Mouse (Mus musculus) E14TG2a.4 (cell line): ENCODE measurements at regions not wholly inside any gene's neighbourhood (a gene's known extent, or its start where the extent isn't known, plus 50 kb on each side); places are given as distances from the start of the nearest gene placed in this dataset.

Experiments used
- H3K27me3 ChIP-seq: 2 replicates; pipeline ENCODE4 v1.6.1; 2014; ENCODE audit warnings: low read length, control low read depth; ENCODE audit not compliant: insufficient read depth
- H3K36me3 ChIP-seq: 2 replicates; pipeline ENCODE4 v1.6.1; 2014; ENCODE audit warnings: low read length, control low read depth; ENCODE audit not compliant: insufficient read depth
- H3K4me1 ChIP-seq: replicated peaks from 2 replicates; pipeline ENCODE4 v1.6.1; 2014; ENCODE audit warnings: low read depth, low read length, control low read depth
- H3K4me3 ChIP-seq: replicated peaks from 2 replicates; pipeline ENCODE4 v1.5.1; 2014; ENCODE audit warnings: mild to moderate bottlenecking, low read length
- H3K9me3 ChIP-seq: 2 replicates; pipeline ENCODE4 v1.6.1; 2014; ENCODE audit warnings: low read length, control low read depth
- CTCF ChIP-seq: conservative IDR thresholded peaks from 2 replicates; pipeline ENCODE4 v1.5.1; 2014; ENCODE audit warnings: low read length
- NANOG ChIP-seq: IDR thresholded peaks from 2 replicates; pipeline ENCODE4 v1.6.1; 2014; ENCODE audit warnings: borderline replicate concordance, low read length, mixed read lengths
- POU5F1 ChIP-seq: IDR thresholded peaks from 2 replicates; pipeline ENCODE4 v1.6.1; 2014; ENCODE audit warnings: low read length, borderline replicate concordance

DNA sequence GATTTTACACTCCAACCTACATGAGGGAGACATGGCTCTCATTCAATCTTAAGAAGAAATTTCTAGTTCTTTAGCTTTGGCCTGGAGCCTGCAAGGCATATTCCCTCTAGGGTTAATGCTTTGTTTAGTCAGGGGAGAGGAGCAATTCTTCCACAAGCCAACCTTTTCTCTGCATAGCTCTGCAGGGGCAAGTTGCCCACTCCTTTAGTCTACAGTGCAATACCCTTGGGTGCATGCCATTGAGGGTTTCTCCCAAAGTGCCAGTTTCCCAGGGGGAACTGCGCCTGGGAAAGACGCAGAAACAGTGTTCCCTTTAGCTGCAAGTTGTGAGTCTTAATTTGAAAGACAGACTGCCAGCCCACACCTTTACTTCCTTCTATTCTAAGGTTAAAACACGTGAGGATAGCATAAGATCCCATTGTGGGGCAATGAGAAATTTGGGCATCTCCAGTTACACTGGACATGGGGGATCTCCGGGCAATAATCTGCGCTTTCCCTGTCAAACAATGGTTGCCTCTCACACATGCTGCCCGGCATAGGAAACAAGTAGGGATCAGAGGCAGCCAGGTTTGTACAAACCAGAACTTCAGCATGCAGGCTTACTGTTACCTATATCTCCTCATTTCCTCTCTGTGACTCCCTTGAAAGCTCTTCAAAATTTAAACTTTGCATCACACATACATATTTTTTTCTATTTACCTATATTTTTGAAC lies 620.1 kb upstream of the Alcam start:
- no peak overlapping the region for H3K4me3 ChIP-seq
- TF ChIP-seq CTCF (no peak), NANOG (no peak)
- H3K9me3 ChIP-seq, result no peaks in the 10 kb centered on the region
- H3K27me3 ChIP-seq, result no peaks in the 10 kb centered on the region
- no peaks in the 10 kb centered on the region for H3K4me1 ChIP-seq
- H3K36me3 ChIP-seq, result no peaks in the 10 kb centered on the region

DNA sequence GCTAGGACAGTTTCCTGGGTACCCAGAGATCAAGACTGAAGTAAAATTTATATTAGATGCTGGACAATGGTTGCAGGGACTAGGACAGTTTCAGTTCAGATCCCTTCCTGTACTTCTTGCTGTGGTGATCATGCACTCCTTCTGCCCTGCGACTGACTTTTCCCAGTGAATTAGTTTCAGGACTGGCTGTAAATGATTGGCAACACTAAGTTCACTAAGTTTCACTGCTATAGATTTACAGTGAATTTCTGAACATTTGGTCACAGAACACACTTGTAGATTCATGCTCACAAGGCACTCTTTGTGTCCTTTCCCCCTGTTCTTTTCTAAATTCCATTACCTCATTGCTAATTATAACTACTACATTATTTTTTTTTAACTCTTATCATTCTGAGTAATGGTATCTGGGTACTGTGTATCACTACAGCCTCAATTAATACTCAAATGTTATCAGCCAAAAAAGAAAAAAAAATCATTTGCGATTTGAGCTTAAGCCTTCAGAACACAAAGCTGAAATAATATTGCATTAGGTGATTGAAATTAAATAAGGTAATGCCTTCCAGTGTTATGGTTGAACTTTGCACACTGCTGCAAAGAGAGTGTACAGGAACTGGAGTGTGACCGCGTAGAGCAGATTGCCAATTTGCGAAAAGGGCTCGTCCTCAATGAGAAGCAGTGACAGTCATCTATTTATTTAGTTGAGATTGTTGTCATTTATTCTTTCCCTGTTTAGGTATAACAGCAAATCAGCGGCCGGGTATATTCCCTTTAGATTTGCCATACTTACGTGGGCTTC lies 618.2 kb upstream of the Alcam start:
- Histone ChIP-seq H3K9me3 (no peaks in the 10 kb centered on the region), H3K4me3 (no peak overlapping the region), H3K27me3 (no peaks in the 10 kb centered on the region), H3K4me1 (no peaks in the 10 kb centered on the region), H3K36me3 (no peaks in the 10 kb centered on the region)
- no peak for TF ChIP-seq CTCF
- TF ChIP-seq NANOG, result no peak
- no peak for TF ChIP-seq POU5F1

DNA sequence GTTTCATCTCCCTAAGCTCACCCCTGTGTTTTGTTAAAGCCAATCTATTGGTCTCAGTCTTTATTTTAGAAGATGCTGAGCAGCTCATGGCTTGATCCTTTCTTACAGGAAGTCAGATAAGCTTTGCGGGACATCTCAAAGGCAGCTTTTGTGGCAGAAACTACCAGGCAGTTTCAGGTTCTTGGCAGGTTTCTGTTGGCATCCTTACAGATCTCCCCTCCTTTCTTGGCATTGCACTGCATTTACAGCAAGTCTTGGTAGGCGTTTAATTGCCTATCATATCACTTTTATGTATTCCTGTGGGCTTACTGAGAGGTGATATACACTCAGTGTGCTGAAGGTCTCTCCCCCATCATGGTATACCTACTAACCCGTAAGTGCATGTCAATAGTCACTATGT lies 610.3 kb upstream of the Alcam start:
- Histone ChIP-seq H3K4me3 (no peak overlapping the region), H3K36me3 (no peaks in the 10 kb centered on the region), H3K9me3 (no peaks in the 10 kb centered on the region), H3K4me1 (no peaks in the 10 kb centered on the region), H3K27me3 (no peaks in the 10 kb centered on the region)
- TF ChIP-seq POU5F1, result no peak
- TF ChIP-seq NANOG, result no peak
- TF ChIP-seq CTCF, result no peak

DNA sequence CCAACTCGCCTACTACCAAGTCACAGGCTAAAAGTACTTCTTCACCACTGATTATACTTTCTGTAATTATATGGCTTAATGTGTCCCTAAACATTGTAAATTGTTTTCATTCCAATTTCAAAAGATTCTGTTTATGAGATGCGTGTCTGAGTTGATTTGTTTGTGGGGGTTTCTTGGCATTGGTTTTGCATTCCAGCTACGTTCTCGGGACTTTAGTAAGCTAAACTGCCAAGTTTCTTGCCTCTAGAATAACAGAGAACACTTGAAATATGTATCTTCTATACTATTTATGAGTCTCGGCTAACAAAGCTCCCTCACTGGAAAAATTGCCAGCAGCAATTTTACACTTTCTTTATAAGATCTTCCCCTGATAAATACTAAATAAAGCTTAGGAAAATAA lies 609.2 kb upstream of the Alcam start:
- Histone ChIP-seq H3K4me3 (no peak overlapping the region), H3K9me3 (no peaks in the 10 kb centered on the region), H3K4me1 (no peaks in the 10 kb centered on the region), H3K27me3 (no peaks in the 10 kb centered on the region), H3K36me3 (no peaks in the 10 kb centered on the region)
- TF ChIP-seq POU5F1 (no peak), CTCF (no peak), NANOG (no peak)

DNA sequence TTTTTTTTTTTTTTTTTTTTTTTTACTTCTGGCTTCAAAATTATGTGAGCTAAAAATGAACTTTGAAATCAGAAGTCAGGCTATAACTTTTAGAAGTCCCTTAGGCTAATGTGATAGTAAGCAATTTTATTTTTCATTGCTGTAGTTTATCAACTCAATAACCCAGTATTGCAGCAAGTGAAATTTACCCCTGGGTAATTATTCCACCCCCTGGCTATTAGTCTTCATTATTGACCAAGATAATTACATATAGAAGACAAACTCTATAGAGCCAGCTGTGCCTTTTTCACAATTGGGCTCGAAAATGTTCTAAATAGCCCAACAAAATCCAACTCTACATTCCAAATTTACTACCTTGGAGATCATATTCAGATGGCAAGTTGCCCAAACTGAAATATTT lies 572.2 kb upstream of the Alcam start:
- Histone ChIP-seq H3K4me1 (no peaks in the 10 kb centered on the region), H3K9me3 (no peaks in the 10 kb centered on the region; the same call in 1 of the 2 replicates), H3K36me3 (no peaks in the 10 kb centered on the region), H3K4me3 (no peak overlapping the region), H3K27me3 (no peaks in the 10 kb centered on the region)
- TF ChIP-seq CTCF, result no peak
- no peak for TF ChIP-seq NANOG
- TF ChIP-seq POU5F1, result no peak

DNA sequence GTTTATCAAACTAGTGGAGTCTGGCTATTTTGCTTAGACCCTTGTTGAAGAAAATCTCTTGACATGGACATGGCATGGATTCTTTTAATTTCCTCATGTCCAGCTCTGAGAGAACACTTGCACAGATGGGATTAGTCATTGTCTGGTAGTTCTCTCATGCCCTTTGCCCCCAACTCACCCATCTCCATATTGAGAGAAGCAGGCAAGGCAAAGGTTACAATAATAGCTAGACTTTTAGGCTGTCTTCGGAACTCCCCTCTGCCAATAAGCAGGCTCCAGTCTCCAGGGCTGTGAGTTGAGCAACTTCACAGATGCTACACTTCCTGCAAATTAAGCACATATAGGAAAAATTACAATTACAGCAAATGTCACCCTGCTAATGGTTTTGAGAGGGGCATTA lies 558.0 kb upstream of the Alcam start:
- TF ChIP-seq POU5F1 (no peak), NANOG (no peak), CTCF (no peak)
- H3K36me3 ChIP-seq, result no peaks in the 10 kb centered on the region
- H3K9me3 ChIP-seq, result peaks cover 19% of the 10 kb centered on the region
- H3K27me3 ChIP-seq, result no peaks in the 10 kb centered on the region
- no peak overlapping the region for H3K4me3 ChIP-seq
- H3K4me1 ChIP-seq, result no peaks in the 10 kb centered on the region

DNA sequence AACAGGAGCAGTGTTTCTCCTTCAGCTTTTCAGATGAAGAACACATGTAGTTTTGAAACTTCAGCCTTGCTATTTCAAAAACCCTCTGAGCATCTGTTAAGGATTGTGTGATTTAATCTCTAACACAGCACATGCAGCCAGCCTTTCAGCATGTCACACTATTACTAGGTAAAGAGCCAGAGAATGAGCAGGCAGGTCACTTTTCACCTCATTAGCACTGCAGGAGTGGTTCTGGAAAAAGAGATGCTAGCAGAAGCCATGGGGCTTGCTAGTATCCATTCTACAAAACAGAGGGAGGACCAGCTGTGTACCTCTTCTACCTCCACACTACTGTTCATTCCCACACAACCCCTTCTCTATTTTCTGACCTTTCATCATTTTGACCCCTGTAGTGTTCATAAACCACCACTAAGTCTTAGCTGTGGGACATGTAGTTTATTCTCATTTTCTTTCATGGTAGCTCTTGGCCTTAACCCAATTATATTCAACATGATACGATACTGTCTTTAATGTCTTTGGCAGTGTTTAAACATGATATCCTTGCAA lies 535.1 kb upstream of the Alcam start:
- Histone ChIP-seq H3K27me3 (no peaks in the 10 kb centered on the region), H3K9me3 (no peaks in the 10 kb centered on the region), H3K4me1 (no peaks in the 10 kb centered on the region), H3K4me3 (no peak overlapping the region), H3K36me3 (no peaks in the 10 kb centered on the region)
- TF ChIP-seq NANOG (no peak), POU5F1 (no peak), CTCF (no peak)

DNA sequence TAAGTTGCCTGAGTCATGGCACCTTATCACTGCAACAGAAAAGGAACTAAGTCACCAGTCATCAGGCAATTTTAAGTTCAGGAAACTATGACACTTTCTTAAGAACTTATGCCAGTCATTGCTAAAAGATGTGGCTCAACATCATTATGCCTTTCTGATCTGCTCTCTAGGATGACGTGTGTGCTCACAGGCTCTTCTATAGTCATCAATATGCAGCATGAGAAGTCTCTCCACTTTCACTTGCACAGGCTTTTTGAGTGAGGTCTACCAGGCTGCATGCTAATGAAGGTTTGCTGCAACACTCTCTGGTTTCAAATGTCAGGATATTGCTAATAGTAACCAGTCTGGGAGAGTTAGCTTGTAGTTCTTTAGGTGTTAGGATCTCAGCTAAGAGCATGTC lies 530.5 kb upstream of the Alcam start:
- H3K27me3 ChIP-seq, result no peaks in the 10 kb centered on the region
- no peaks in the 10 kb centered on the region for H3K36me3 ChIP-seq
- H3K4me1 ChIP-seq, result no peaks in the 10 kb centered on the region
- no peak for TF ChIP-seq CTCF
- no peak for TF ChIP-seq NANOG
- TF ChIP-seq POU5F1, result no peak
- H3K4me3 ChIP-seq, result no peak overlapping the region
- no peaks in the 10 kb centered on the region for H3K9me3 ChIP-seq
